Mouse (Mus musculus): Measurements from ENCODE around the gene Pih1d1. TPM values are rescaled to one million over a fixed set of nuclear protein-coding genes. Genes with fewer than 3 reads are reported as not detected.
"Not testable (repeated sequence)": the region's sequence is repeated elsewhere in the genome, so short reads cannot be mapped to it uniquely, and the experiment has no call there.

Pih1d1 gene
- total RNA-seq, 2 experiments from 2014 or later = 43.0 to 46.1 TPM

DNA sequence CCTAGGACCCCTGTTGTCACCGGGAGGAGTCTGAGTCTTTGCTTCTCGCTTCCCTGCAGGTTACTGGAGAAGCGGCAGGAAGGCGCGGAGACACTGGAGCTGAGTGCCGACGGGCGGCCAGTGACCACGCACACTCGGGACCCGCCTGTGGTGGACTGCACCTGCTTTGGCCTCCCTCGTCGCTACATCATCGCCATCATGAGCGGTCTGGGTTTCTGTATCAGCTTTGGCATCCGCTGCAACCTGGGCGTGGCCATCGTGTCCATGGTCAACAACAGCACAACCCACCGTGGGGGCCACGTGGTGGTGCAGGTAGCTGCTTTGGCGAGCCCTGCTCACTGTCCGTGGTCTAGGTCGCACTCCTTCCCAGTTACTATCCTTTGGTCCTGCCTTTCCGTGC lies 14.6 kb downstream of the Pih1d1 start:
- TF ChIP-seq CTCF (conservative IDR thresholded peaks at IDR 0.05) = no peak
- Histone ChIP-seq H3K27ac (peak overlapping the region; percentile 94), H3K4me3 (peak overlapping the region; percentile 62)
- no peak for DNase-seq (ENCODE audit: low spot score in 2 of 2)

DNA sequence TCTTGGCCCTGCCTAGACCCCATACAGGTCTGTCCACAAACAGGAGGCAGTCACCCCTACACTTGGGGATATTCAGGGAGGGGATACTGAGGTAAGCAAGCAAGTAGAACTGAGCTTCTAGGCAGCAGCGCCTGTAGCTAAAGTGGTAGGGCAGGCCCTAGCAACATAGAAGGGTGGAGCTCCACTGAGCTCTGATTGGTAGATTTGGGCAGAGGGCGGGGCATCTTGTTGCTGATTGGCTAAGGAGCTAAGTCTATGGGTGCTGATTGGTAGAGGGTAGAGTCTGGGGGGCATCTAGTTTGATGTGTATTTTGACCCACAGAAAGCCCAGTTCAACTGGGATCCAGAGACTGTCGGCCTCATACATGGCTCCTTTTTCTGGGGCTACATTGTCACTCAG lies 15.4 kb downstream of the Pih1d1 start:
- Histone ChIP-seq H3K27ac (peak overlapping the region; percentile 94), H3K4me3 (peak overlapping the region; percentile 26; the same call in 1 of the 2 replicates)
- TF ChIP-seq CTCF (conservative IDR thresholded peaks at IDR 0.05) = no peak
- peak; percentile 77 to 80 for DNase-seq (ENCODE audit: low spot score in 2 of 2)

DNA sequence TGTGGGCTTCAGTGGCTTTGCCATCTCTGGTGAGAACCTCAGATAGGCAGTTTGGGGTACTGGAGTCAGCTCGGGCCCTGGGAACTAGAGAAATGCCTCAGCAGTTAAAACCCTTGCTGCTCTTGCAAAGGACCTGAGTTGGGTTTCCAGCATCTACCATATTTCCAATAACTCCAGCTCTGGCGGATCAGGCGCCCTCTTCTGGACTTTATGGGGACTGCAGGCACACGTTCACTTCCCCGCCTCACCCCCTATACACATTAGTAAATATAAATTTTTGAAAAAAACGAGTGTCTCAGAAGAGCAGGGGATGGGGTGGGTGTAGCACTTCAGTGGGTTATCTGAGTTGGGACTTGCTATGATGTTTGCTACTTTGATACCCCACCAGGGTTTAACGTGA lies 18.9 kb downstream of the Pih1d1 start:
- DNase-seq (ENCODE audit: low spot score in 2 of 2) = no peak
- peak; percentile 81 for TF ChIP-seq CTCF (conservative IDR thresholded peaks at IDR 0.05)
- H3K27ac ChIP-seq = no peak overlapping the region
- H3K4me3 ChIP-seq = no peak overlapping the region

DNA sequence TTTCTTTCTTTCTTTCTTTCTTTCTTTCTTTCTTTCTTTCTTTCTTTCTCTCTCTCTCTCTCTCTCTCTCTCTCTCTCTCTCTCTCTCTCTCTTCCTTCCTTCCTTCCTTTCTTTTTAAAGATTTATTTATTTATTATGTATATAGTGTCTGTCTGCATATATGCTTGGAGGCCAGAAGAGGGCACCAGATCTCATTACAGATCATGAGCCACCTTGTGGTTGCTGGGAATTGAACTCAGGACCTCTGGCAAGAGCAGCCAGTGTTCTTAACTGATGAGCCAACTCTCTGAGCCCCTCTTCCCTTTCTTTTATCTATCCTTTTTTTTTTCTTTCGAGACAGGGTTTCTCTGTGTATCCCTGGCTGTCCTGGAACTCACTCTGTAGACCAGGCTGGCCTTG lies 19.7 kb downstream of the Pih1d1 start:
- H3K4me3 ChIP-seq; DNase-seq (ENCODE audit: low spot score in 2 of 2); H3K27ac ChIP-seq: not testable (repeated sequence)
- TF ChIP-seq CTCF (conservative IDR thresholded peaks at IDR 0.05) = peak; percentile 68

DNA sequence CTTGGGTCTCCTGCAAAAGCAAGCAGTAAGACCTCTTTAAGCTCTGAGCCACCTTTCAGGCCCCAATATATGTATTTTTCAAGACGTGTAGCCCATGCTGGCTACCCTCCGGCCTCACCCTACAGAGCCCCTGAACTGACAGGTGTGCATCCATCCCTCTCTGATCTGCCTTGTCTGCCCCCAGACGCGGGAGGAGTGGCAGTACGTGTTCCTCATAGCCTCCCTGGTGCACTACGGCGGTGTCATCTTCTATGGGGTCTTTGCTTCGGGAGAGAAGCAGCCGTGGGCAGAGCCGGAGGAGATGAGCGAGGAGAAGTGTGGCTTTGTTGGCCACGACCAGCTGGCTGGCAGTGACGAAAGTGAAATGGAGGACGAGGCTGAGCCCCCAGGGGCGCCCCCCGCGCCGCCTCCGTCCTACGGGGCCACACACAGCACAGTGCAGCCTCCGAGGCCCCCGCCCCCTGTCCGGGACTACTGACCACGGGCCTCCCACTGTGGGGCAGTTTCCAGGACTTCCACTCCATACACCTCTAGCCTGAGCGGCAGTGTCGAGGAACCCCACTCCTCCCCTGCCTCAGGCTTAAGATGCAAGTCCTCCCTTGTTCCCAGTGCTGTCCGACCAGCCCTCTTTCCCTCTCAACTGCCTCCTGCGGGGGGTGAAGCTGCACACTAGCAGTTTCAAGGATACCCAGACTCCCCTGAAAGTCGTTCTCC lies 20.6 kb downstream of the Pih1d1 start:
- TF ChIP-seq CTCF (conservative IDR thresholded peaks at IDR 0.05) = no peak
- DNase-seq (ENCODE audit: low spot score in 2 of 2) = no peak
- H3K27ac ChIP-seq = peak overlapping the region; percentile 32; the same call in 1 of the 2 replicates
- no peak overlapping the region for H3K4me3 ChIP-seq

DNA sequence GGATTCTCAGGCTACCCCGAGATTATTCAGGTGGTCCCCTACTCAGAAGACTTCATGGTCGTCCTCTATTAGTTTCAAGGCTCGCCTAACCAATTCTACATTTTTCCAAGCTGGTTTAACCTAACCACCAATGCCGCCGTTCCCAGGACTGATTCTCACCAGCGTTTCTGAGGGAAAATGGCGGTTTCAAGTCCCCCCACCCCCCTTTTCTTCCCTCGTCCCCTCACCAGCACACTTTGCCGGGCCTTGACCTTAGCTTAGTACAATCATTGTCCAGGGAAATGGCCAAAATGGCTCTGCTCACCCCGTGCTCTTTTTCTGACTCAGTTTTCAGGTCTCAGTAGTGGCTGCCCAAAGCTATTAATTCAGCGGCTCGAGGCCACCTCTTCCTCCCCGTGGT lies 21.3 kb downstream of the Pih1d1 start:
- DNase-seq (ENCODE audit: low spot score in 2 of 2) = no peak
- no peak overlapping the region for H3K4me3 ChIP-seq
- no peak for TF ChIP-seq CTCF (conservative IDR thresholded peaks at IDR 0.05)
- H3K27ac ChIP-seq = no peak overlapping the region; the same call in 1 of the 2 replicates

DNA sequence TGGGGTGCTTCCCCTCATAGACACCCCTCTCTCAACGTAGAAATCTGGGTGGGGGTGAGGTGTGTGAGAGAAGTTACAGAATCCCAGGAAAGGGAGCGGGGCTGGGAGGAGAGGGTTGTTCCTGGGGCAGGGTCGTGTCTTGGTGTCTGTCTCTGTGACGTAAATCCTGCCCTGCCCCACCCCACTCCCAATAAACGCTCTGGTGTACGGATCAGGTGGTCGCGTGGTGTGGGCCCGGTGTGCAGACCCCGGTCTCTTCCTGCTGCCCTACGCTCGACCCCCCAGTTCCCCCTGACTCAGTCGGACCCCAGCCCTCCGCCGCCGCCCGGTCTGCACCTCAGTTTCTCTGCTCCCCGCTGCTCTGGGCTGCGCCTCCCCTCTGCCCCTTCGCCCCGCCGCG lies 21.8 kb downstream of the Pih1d1 start:
- Histone ChIP-seq H3K4me3 (no peak overlapping the region), H3K27ac (peak overlapping the region; percentile 67; the same call in 1 of the 2 replicates)
- DNase-seq (ENCODE audit: low spot score in 2 of 2) = no peak
- TF ChIP-seq CTCF (conservative IDR thresholded peaks at IDR 0.05) = no peak

DNA sequence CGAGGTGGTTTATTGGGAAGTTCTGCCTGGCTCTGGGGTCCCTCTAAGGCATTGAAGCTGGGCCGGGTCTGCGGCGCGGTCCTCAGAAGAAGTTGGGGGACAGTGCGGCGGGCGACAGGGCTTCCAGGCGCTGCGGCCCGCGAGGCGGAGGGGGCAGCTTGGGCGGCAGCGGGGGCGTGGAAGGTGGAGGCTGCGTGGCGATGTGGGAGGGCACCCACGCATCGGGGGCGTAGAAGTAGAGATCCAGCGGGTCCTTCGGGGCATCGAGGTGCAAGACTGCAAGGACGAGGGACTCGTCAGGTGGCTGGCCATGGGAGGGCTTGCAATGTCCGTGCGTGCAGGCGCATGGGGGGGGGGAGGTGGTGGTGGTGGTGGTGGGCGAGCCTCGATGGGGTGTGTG lies 22.3 kb downstream of the Pih1d1 start:
- no peak for TF ChIP-seq CTCF (conservative IDR thresholded peaks at IDR 0.05)
- H3K27ac ChIP-seq = peak overlapping the region; percentile 67; the same call in 1 of the 2 replicates
- H3K4me3 ChIP-seq = no peak overlapping the region; the same call in 1 of the 2 replicates
- DNase-seq (ENCODE audit: low spot score in 2 of 2) = no peak

DNA sequence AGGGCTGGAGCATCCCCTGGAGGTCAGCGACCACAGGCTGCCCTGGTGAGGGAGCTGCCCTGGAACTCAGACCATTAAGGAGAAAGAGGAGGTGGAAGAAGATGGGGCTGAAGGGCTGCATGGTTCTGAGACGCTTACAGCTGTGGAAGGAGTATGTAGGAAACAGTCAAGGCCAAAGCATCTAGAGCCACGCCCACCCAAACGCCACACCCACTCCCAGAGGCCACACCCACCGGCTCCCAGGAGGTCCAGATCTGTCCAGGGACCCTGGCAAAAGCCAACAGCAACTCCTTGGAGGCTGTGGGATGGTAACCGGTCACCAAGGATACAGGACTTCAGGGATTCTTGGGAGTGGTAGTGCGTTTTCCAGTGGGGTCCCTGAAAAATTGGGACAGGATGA lies 24.4 kb downstream of the Pih1d1 start:
- no peak for DNase-seq (ENCODE audit: low spot score in 2 of 2)
- no peak for TF ChIP-seq CTCF (conservative IDR thresholded peaks at IDR 0.05)
- no peak overlapping the region for H3K4me3 ChIP-seq
- no peak overlapping the region for H3K27ac ChIP-seq

DNA sequence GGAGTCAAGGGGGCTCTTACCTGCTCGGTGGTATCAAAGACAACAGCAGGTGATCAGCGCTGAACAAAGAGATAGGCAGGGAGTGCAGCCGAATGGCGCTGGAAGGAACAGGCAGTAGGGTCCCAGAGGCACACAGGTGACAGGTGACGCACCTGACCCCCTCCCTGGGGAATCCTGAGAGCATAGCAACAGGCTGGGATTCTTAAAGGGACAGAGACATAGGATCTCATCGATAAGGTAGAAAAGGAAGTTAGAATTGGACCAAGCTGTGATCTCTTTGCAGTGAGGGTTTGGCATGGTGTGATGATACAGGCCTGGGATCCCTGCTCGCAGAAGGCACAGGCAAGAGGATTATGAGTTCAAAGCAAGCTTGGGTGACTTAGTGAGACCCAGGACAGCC lies 25.4 kb downstream of the Pih1d1 start, which contains the start of gene Gfy:
TSS of gene Gfy (minus strand) at position 101 of the 400 bp plus-strand sequence.
- no peak for TF ChIP-seq CTCF (conservative IDR thresholded peaks at IDR 0.05)
- H3K27ac ChIP-seq = no peak within 1 kb of the TSS
- DNase-seq (ENCODE audit: low spot score in 2 of 2) = no peak
- H3K4me3 ChIP-seq = no peak within 1 kb of the TSS

DNA sequence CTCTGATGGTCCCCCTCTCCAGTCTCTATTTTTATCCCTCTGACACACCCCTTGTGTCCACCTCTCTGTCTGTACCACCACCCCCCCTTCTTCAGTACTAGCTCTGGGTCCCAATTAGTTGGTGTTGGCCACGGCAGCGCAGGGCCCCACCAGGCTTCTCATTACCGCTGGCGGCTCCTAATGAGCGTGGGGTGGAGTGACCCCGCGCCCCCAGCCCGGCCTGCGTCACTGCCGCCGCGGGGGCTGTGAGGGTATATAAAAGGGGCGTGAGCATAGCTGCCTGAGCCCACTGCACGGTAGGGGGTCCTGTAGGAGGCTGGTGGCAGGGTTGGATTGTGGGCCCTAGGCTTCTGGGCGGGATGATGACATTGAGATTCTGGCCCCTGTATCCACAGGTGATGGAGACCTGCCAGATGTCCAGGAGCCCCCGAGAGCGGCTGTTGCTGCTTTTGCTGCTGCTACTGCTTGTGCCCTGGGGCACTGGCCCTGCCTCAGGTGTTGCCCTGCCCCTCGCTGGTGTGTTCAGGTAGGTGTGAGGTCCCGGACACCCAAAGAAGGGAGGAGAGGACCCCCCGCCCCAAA lies 26.9 kb downstream of the Pih1d1 start, which contains the start of gene Pth2:
TSS of gene Pth2 (plus strand) at position 100 of the 582 bp plus-strand sequence.
- DNase-seq (ENCODE audit: low spot score in 2 of 2) = no peak
- TF ChIP-seq CTCF (conservative IDR thresholded peaks at IDR 0.05) = no peak
- Histone ChIP-seq H3K4me3 (no peak within 1 kb of the TSS; the same call in 1 of the 2 replicates), H3K27ac (no peak within 1 kb of the TSS)

DNA sequence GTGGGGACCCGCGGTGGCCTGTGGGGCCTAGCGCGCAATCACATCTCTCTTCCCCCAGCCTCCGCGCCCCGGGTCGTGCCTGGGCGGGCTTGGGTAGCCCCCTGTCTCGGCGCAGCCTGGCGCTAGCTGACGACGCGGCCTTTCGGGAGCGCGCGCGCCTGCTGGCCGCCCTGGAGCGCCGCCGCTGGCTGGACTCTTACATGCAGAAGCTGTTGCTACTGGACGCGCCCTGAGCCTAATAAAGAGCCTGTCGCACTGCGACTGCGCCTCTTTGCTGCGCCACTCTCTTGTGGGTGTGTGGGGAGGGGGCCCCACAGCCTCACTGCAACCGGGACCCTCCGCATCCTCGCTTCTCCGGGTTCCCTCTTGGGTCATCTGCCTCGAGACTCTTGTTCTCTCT lies 27.4 kb downstream of the Pih1d1 start:
- peak; percentile 42 for TF ChIP-seq CTCF (conservative IDR thresholded peaks at IDR 0.05)
- Histone ChIP-seq H3K27ac (no peak overlapping the region), H3K4me3 (no peak overlapping the region)
- no peak for DNase-seq (ENCODE audit: low spot score in 2 of 2)

DNA sequence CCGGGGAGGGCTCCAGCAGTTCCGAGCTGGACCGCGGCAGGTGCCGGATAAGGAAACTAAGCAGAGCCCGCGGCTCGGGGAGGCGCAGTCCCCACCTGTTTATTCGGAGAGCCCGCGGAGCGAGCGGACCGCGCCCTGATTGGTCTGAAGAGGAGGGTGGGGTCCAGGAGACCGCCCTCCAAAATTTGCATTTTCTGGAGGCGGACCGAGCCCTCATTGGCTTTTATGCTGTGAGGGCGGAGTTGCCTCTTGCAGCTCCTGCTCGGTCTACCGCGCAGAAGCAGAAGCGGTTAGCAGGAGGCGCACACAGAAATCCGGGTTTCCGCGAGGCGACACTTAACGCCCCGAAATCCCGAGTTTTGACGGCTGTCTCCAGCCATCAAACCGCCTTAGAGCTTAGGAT lies 28.1 kb downstream of the Pih1d1 start:
- no peak for TF ChIP-seq CTCF (conservative IDR thresholded peaks at IDR 0.05)
- Histone ChIP-seq H3K4me3 (peak overlapping the region; percentile 50), H3K27ac (peak overlapping the region; percentile 58)
- peak; percentile 84 to 90 for DNase-seq (ENCODE audit: low spot score in 2 of 2)

DNA sequence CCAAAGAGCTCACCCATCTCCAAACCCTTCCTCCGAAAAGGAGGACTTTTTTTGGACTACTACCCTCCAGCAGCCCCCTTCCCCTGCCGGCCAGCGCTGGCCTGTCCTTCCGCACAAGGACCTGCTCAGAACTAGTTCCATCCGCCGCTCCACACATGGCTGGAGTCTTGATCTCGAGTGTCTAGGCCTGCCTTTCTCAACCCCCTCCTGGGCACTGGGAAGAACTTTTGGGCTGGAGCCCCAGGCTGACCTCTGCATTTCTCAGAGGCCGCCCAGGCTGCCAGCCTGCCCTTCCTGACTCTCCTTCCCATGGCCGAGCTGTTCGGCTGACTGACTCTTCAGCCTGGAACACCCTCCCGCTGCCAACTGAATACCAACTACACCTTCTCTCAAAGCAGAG lies 28.5 kb downstream of the Pih1d1 start:
- no peak for DNase-seq (ENCODE audit: low spot score in 2 of 2)
- H3K4me3 ChIP-seq = peak overlapping the region; percentile 50
- no peak; the same call in 1 of the 2 replicates for TF ChIP-seq CTCF (conservative IDR thresholded peaks at IDR 0.05)
- peak overlapping the region; percentile 58 for H3K27ac ChIP-seq
